Mouse (Mus musculus): ENCODE results near the gene Slc4a2. TPM values are rescaled to one million over a fixed set of nuclear protein-coding genes. Genes with fewer than 3 reads are reported as not detected.

Slc4a2 gene
- polyA plus RNA-seq, 1 experiment from 2014 or later = 17.9 TPM

DNA sequence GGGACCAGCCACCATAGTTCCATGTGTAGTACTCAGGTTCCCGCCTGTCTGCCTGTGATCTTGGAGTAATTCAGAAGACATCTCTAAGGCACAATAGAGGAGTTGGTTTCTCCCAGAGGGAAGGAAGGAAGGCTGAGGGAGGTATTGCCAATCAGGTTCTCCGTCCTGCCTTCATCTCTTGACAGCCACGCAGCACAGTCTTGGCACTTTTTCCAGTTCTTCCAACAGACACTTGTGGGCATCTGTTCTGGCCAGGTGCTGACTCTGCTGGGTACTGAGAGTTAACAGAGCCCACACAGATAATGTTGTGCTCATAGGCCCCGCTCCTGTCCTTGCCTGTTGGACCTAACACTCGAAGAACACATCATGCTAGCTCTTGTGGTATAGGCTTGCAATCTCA, 63.1 kb downstream of the Slc4a2 start:
- H3K9ac ChIP-seq (ENCODE audit: low read depth, low read length) = no peak overlapping the region
- peaks cover 21% of the 10 kb centered on the region for H3K4me1 ChIP-seq (replicated peaks; ENCODE audit: control insufficient read depth, insufficient read depth, low read length)
- H3K27me3 ChIP-seq (ENCODE audit: control insufficient read depth, insufficient read depth, low read length) = no peaks in the 10 kb centered on the region; the same call in 1 of the 2 replicates
- peaks cover 7% of the 10 kb centered on the region for H3K36me3 ChIP-seq (ENCODE audit: control insufficient read depth, insufficient read depth, low read length)
- no peak for ATAC-seq (ENCODE audit: low FRiP score)
- 94% methylated on average over 5 of the region's 5 CpGs for WGBS
- no peak overlapping the region for H3K4me3 ChIP-seq (ENCODE audit: low read depth, low read length)
- H3K27ac ChIP-seq (ENCODE audit: low read depth, low read length) = no peak overlapping the region
- no peak for DNase-seq (ENCODE audit: low spot score)
- no peak overlapping the region for H3K4me2 ChIP-seq (replicated peaks; ENCODE audit: low read depth, low read length)
- H3K9me3 ChIP-seq (ENCODE audit: control insufficient read depth, low read length) = no peaks in the 10 kb centered on the region

DNA sequence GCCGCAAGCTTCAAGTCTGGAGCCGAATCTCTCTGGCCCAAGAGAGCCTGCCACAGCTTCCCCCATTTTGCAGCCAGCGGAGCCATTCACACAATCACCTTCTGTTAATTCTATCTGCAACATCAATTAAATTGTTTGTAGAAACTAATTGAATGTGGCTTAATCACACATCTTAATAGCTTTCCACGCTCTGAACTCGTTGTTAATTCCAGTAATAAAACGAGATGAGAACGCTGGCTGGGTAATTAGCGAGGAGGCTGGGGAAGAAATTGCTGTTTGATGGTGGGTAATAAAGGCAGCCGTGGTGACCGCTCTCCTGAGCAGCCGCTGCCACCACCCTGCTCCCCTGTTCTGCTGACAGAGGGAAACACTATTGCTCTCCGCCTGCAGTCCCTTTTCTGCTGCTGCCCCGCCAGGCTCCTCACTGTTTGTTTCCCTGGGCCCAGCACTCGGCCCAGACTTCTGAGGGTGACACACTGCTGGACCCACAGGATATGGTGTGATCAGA, 66.8 kb downstream of the Slc4a2 start:
- no peak overlapping the region for H3K4me2 ChIP-seq (replicated peaks; ENCODE audit: low read depth, low read length)
- no peak overlapping the region for H3K27ac ChIP-seq (ENCODE audit: low read depth, low read length)
- H3K4me3 ChIP-seq (ENCODE audit: low read depth, low read length) = no peak overlapping the region
- no peak overlapping the region for H3K9ac ChIP-seq (ENCODE audit: low read depth, low read length)
- DNase-seq (ENCODE audit: low spot score) (no peak), ATAC-seq (ENCODE audit: low FRiP score) (no peak)
- peaks cover 5% of the 10 kb centered on the region; the same call in 1 of the 2 replicates for H3K4me1 ChIP-seq (replicated peaks; ENCODE audit: control insufficient read depth, insufficient read depth, low read length)
- no peaks in the 10 kb centered on the region; the same call in 1 of the 2 replicates for H3K27me3 ChIP-seq (ENCODE audit: control insufficient read depth, insufficient read depth, low read length)
- H3K9me3 ChIP-seq (ENCODE audit: control insufficient read depth, low read length) = no peaks in the 10 kb centered on the region
- 85% methylated on average over 14 of the region's 14 CpGs for WGBS
- H3K36me3 ChIP-seq (ENCODE audit: control insufficient read depth, insufficient read depth, low read length) = peaks cover 18% of the 10 kb centered on the region

Other genes starting within 250 kb of the Slc4a2 start
- 11.9 and 12.3 TPM in 2 replicates for gene Kcnh2, start 72.2 kb upstream of the Slc4a2 start, polyA plus RNA-seq (2014; fragmentation: Nextera tagmentation; extraction: Ambion mirVana)
- 4.5 and 5.2 TPM in 2 replicates for gene Nos3, start 59.0 kb upstream of the Slc4a2 start, polyA plus RNA-seq (2014; fragmentation: Nextera tagmentation; extraction: Ambion mirVana)
- 0.12 and 0.28 TPM in 2 replicates for gene Atg9b, start 31.7 kb upstream of the Slc4a2 start, polyA plus RNA-seq (2014; fragmentation: Nextera tagmentation; extraction: Ambion mirVana)
- gene Abcb8, start 30.2 kb upstream of the Slc4a2 start, polyA plus RNA-seq (2014; fragmentation: Nextera tagmentation; extraction: Ambion mirVana) = 29.7 and 31.7 TPM in 2 replicates
- gene Asic3, start 10.4 kb upstream of the Slc4a2 start, polyA plus RNA-seq (2014; fragmentation: Nextera tagmentation; extraction: Ambion mirVana) = 0.52 and 0.88 TPM in 2 replicates
- gene Cdk5, start 307 bp upstream of the Slc4a2 start, polyA plus RNA-seq (2014; fragmentation: Nextera tagmentation; extraction: Ambion mirVana) = 56.3 and 62.4 TPM in 2 replicates
- 86.7 and 88.5 TPM in 2 replicates for gene Fastk, start 21.4 kb downstream of the Slc4a2 start, polyA plus RNA-seq (2014; fragmentation: Nextera tagmentation; extraction: Ambion mirVana)
- 30.0 and 33.6 TPM in 2 replicates for gene Tmub1, start 24.0 kb downstream of the Slc4a2 start, polyA plus RNA-seq (2014; fragmentation: Nextera tagmentation; extraction: Ambion mirVana)
- 38.8 and 50.1 TPM in 2 replicates for gene Agap3, start 28.3 kb downstream of the Slc4a2 start, polyA plus RNA-seq (2014; fragmentation: Nextera tagmentation; extraction: Ambion mirVana)
- 1.0 and 1.9 TPM in 2 replicates for gene Gbx1, start 103.4 kb downstream of the Slc4a2 start, polyA plus RNA-seq (2014; fragmentation: Nextera tagmentation; extraction: Ambion mirVana)
- gene Asb10, start 117.1 kb downstream of the Slc4a2 start, polyA plus RNA-seq (2014; fragmentation: Nextera tagmentation; extraction: Ambion mirVana) = 0.20 and 0.33 TPM in 2 replicates
- 0.14 TPM in 1 of 2 replicates, not detected in the other for gene 4931409K22Rik, start 133.0 kb downstream of the Slc4a2 start, polyA plus RNA-seq (2014; fragmentation: Nextera tagmentation; extraction: Ambion mirVana)
- 121 and 136 TPM in 2 replicates for gene Abcf2, start 153.6 kb downstream of the Slc4a2 start, polyA plus RNA-seq (2014; fragmentation: Nextera tagmentation; extraction: Ambion mirVana)
- gene Chpf2, start 162.9 kb downstream of the Slc4a2 start, polyA plus RNA-seq (2014; fragmentation: Nextera tagmentation; extraction: Ambion mirVana) = 8.6 and 8.7 TPM in 2 replicates
- 42.3 and 45.9 TPM in 2 replicates for gene Smarcd3, start 200.6 kb downstream of the Slc4a2 start, polyA plus RNA-seq (2014; fragmentation: Nextera tagmentation; extraction: Ambion mirVana)

All from hindbrain, embryonic 11.5 days (tissue).